Mouse (Mus musculus): ENCODE measurements around the gene Borcs5.

The Borcs5 gene

GRCm38 (mm10) chr6:134626564-134626963 lies 12.7 kb upstream of the Borcs5 start:
- DNase-seq (ENCODE audit: low read depth, low spot score), result no peak

DNA sequence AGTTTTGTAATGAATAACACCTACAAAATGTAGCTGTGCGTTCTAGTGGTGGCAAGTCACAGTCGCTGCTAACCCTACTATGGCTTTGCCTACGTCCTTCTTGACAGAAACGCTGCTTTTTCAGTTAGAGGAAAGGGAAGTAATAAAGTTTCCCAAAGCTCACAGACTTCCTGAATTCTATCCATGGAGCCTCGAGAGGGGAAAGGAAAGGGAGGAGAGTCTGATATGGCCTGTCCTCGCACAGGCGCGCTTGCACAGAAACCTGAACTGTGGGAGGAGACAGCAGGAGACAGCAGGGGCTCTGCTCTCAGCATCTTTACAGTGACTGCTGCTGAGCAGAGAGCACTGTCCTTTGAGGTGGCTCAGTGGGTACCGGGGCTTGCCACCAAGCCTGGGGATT lies 8.9 kb upstream of the Borcs5 start:
- DNase-seq (ENCODE audit: low read depth, low spot score), result no peak

DNA sequence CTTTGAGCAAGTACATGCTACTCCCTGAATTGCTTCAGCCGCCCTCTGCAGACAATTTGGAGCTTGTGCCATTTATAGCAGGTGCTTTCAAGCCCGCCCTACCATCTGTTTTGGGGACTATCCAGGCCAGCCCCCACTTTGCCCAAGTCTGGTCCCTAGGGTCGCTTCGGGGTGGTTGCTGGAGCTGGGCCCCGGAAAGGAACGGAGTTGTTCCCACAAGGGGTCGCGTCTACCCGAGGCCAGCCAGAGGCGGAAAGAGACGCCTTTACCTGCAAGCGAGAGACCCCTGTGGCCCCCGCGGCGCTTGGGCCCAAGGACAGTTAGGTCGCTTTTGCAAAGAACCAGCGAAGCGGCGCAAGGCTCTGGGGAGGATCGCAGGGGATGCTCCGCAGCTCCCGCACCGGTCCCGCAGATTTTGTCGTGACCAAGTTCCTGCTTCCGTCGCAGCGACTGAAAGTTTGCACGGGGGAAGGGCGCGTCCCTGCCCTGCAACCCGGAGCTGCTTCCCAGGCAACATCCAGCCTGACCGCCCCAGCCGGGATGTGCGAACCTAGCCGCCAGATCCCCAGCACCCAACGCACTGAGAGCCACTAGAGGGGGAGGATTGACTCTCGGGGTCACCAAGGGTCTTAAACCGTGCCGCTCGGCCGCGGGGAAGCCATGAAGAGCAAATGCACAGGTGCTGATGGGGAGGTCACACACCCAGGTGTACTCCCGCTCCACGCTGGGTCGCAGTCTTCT lies 7.2 kb upstream of the Borcs5 start, which contains the start of gene Mansc1:
TSS of gene Mansc1 (minus strand) at position 542 of the 741 bp plus-strand sequence.
- no peak for DNase-seq (ENCODE audit: low read depth, low spot score)

DNA sequence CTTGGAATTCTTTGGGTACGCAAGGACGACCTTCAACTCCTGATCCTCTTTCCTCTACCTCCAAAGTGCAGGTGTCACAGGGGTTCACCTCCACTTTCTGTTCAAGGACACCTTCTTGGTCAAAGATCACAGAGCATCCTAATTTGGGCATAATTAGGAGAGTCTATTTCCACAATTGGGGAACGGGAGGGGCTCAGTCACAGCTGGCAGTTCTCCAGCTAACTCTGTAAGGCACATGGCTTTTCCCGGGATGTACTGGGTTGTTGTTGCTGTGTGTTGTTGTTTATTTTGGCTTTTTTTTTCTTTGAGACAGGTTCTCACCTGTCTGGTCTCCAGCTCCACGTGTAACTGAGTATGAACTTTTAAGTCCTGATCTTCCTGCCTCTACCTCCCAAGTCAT lies 6.6 kb upstream of the Borcs5 start:
- DNase-seq (ENCODE audit: low read depth, low spot score), result no peak

GRCm38 (mm10) chr6:134633553-134633952 lies 5.8 kb upstream of the Borcs5 start:
- no peak for DNase-seq (ENCODE audit: low read depth, low spot score)

- DNase-seq (ENCODE audit: low read depth, low spot score), result no peak
Measured at GRCm38 (mm10) chr6:134636476-134636875, 2.8 kb upstream of the Borcs5 start.

DNA sequence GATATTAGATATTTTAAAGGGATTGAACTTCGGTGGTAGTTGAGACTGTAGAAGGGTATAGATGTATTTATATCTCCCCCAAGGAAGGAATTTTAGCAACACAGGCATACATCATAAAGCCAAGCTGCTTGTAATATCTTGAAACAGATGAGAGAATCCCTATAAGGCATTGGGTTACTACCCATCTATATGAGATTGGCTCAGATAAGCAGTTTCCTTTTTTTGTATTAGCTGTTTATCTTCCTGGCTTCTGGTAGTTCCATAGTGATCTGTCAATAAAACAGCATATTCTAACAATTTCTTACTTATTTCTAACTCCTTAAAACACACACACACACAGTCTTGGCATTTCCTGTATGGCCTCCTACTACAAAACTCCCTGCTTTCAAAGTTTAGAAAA lies 590 bp downstream of the Borcs5 start:
- no peak for DNase-seq (ENCODE audit: low read depth, low spot score)

DNA sequence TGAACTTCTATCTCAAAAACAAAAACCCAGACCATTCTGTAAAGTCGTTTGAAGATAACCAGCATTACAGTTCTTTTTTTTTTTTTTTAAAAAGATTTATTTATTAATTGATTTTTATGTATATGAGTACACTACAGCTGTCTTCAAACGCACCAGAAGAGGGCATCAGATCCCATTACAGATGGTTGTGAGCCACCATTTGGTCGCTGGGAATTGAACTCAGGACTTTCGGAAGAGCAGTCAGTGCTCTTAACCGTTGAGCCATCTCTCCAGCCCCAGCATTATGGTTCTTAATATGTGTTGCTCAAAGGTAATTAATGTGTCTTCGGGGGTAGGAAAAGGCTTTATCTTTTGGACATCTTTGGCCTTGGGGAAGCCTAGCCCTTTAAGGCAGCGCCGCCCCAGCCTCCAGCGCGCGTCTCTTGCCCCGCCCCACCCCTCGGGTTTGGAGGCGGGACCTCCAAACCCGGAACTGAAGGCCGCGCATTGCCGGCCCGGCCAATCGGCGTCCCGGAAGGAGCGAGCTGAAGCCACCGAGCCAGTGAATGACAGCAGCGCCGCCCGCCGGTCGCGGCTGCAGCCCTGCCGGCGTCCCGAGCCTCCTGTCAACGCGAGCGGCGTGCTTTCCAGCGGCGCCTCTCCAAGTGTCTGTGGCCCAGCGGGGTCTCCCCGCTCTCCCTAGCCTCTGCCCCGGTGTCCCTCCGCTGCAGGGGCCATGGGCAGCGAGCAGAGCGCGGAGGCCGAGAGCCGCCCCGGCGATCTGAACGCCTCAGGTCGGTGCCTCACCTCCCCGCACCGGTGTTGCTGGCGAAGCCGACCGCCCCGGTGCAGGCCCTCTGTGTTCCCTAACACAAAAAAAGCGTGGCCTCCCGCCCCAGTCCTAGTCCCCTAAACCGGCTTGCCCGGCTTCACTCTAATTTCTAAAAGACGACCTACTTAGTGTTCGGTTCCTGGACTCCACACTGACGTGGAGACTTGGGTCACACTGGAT lies 1.5 kb downstream of the Borcs5 start:
- DNase-seq (ENCODE audit: low read depth, low spot score), result peak; percentile 96

DNA sequence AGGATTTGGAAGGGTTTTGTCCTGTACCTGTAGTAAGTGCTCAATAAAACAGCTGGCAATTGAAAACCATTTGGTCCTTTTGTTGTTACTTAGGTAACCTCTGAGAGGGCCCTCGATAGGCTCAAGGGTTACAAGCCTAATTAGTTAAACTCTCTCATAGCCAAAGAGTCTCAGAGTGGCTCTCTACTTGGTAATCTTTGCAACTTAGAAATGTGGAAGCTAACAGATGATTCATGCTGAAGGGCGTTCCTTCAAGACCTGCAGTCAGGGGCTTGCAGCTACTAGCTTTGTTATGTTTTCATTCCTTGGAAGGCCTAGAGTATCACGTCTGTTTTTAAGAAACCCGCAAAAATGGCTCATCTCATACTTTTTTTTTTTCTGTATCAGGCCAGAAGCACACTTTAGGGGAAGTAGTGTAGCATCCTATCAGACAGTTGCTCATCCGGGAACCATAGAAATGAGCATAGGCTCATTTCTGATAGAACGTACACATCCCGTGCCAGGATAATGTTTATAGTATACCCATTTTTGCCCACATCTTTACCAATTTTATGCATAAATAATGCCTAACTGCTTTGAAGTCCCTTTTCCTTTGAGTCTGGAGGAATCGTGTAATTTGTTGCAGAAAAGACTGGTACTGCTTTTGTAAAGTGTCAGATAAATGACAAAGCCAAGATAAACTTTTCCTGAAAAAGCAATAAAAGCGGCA lies 2.6 kb downstream of the Borcs5 start:
- no peak for DNase-seq (ENCODE audit: low read depth, low spot score)

- no peak for DNase-seq (ENCODE audit: low read depth, low spot score)
Measured at GRCm38 (mm10) chr6:134643296-134643695, 4.0 kb downstream of the Borcs5 start.

GRCm38 (mm10) chr6:134646835-134647234 lies 7.5 kb downstream of the Borcs5 start:
- no peak for DNase-seq (ENCODE audit: low read depth, low spot score)

DNA sequence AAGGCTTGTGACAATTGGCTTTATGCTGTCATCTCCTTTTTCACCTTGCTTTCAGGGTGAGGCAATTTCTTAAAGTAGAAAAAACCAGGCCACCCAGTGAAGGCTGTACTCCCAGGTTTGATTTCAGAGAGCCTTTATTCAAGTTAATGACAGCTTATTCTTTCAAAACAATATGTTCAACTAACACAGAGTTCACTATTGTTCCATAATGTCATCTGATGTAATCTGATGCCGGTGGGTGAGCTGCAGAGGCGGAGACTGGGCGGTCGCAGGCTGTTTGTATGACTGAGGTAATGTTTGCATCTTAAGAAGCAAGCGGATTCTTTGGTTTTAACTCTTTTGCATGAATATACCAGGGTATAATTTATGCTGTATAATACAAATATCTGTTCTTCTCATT lies 8.3 kb downstream of the Borcs5 start:
- no peak for DNase-seq (ENCODE audit: low read depth, low spot score)

DNA sequence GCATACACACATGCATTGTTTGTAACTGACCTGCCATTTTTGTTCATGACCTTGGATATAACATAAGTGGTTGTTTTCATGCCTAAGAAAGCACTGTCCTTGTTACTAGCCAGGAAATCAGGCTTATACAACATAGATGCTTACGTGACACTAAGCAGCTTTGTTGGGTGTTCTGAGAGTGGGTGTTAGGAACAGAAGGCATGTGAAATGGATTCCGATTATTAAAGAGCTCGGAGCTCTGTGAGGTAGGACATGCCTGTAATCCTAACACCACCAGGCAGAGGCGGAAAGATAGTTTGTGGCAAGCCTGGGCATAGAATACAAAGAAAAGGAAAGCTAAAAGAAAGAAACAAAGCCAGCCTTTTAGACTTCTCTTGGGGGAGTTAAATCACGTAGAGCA lies 9.0 kb downstream of the Borcs5 start:
- no peak for DNase-seq (ENCODE audit: low read depth, low spot score)

DNA sequence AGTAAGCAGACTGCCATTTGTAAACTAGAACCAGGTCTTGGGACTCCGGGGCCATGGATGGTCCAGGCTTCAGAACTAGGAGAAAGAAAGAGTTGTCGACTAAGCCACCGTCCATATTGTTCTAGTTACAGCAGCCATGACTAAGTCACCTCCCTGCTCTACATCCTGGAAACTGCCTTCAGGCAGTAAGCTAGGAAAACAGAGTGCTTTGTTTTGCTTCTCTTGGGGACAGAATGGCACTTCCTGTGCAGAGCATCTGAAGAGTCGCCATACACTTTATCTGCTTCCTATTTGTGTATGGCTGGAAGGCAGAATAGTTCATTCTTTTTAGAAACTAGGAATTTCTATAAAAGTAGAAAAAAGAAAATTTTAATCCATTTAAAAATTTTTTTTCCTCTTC lies 17.2 kb downstream of the Borcs5 start:
- no peak for DNase-seq (ENCODE audit: low read depth, low spot score)

DNA sequence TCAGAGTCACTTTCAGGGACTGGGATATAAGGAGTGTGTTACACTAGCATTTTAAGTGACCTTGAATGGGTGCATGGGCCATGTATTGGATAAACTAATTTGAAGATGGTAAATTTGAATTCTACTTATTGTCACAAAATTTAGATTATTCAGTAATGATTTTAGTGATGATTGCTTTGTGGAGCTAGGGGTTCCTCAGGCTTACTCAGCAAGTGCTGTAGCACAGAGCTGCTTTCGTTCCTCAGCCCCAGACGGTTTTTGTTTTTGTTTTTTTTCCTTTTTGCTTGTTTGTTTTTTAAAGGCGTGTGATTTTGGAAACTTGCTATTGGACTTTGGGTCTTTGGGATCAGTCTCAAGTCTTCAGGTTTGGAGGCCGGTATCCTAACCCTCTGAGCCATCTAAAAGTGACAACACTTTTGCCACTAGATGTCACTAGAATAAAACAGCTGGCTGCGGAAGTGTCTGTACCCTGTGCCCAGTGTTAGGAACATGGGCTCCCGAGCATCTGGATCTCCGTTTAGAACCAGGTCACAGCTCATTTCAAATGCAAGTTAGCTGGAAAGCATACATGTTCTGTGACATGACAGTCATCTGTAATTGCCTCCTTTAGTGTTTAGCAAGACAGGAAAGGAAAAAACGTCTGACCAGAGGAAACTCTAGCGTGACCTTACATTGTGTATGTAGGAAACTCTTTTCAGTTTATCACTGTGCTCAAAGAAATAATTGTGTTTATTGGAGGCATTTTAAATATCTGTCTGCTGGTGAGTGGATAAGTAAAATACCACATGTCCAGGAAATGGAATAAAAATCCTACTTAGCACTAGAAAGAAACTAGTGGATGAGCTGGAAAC lies 20.0 kb downstream of the Borcs5 start:
- DNase-seq (ENCODE audit: low read depth, low spot score), result peak; percentile 64

DNA sequence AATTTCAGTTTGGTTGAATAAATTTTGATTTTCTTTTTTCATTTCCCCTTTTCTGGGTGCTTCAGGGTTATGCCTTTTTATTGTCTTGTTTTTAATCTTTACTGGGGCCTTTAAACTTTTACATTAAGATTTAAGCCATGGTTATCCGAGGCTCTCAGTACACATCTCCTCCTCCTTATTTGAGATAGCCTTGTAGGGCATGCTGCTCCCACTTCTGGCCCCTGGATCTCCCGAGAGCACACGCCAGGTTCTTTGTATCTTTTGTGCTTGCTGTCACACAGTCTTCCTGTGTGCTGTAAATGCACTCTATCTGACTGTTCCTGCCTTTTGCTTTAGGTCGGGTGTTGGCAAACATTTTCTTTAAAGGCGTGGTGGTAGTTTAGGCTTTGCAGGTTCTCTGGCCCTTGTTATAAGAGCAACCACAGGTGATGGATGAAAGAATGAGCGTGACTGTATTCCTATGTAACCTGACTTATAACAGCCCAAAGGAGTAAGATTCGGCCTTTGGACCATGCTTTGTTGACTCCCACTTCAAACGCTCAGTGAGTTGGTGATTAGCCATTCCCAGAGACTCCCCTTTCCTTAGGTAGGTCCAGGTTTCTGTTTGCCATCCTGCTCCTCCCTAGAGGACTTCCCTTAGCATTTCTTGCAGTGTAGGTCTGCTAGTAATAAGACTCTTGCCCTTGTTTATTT lies 21.6 kb downstream of the Borcs5 start:
- no peak for DNase-seq (ENCODE audit: low read depth, low spot score)

DNA sequence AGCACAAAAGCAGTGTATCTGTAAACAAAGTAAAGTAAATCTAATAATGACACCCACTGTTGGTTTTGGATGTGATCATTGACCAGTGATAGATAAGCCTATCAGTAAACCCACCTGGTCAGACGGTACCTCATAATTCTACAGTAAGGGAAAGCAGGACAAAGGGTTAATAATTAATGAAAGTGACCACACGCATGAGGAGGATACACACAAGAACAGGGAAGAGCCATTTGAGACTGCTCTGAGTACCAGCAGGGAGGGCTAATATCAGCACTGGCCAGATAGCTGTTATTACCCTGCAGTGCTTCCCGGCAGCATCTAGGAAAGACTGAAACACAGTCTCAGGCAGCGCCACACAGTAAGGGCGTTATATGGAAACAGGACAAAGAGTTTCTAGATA lies 25.3 kb downstream of the Borcs5 start:
- DNase-seq (ENCODE audit: low read depth, low spot score), result no peak

DNA sequence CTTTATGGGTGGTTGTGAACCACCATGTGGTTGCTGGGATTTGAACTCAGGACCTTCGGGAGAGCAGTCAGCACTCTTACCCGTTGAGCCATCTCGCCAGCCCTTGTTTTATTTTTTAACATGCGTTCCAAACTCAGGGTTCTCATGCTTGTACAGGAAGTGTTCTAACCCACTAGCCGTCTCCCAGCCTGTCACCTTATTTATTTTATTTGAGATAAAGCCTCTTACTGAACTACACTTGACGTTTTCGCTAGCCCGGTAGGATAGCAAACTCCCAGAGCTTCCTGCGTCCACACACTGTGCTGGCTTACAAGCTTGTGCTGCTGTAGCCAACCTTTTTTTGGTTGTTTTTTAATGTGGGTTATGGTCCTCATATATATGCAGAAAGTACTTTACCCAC lies 26.5 kb downstream of the Borcs5 start:
- DNase-seq (ENCODE audit: low read depth, low spot score), result no peak

GRCm38 (mm10) chr6:134668519-134668918 lies 29.2 kb downstream of the Borcs5 start:
- DNase-seq (ENCODE audit: low read depth, low spot score), result no peak

- DNase-seq (ENCODE audit: low read depth, low spot score), result no peak
Measured at GRCm38 (mm10) chr6:134669179-134669865, 30.0 kb downstream of the Borcs5 start.
